Mouse (Mus musculus): Measurements from ENCODE around the gene Atg4c.

Atg4c gene

DNA sequence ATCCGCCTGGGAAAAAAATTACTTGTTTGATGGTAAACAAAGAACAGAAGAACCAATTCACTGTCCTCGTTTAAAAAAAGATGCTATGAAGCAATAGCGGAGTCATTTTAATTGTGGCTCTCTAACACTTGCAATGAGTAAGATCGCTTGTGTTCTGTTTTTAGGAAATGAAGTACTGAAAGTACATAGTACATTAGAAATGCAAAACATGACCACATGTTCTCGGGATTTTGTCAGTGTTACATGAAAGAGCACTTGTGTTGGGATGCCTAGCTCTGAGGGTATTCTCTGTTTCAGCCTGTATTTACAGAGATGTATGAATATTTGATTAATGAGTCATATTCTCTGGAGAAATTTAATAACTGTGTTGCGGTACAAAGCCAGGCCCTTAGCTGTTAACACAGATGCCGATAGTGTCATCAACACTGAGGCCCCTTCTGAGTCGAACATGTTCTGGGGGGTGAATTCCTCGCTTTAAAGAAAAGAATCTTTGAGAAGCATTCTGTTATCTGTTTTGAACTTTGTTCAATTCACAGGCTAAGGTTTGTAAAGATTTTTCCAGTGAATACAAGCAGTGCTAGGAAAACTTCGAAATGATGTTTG is 73.2 kb downstream of the Atg4c start:
- DNase-seq: no peak

DNA sequence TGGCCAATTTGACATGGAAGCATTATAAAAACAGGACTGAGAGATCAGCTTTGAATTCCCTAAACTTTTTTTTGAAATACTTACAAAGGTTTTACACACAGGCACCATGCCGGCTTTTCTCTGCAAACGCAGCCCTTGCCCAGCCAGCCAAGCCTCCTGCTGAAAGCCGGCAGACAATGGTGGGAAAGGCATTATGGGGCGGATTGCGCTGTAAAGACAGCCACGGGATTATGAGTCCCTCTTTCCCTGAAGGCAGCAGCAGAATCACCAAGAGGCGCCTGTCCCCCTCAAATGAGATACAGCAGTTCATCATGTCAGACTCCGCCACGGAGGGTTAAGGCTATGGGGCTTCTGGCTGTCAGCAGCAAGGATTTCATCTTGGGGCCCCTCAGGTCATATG is 79.1 kb downstream of the Atg4c start:
- DNase-seq: no peak

DNA sequence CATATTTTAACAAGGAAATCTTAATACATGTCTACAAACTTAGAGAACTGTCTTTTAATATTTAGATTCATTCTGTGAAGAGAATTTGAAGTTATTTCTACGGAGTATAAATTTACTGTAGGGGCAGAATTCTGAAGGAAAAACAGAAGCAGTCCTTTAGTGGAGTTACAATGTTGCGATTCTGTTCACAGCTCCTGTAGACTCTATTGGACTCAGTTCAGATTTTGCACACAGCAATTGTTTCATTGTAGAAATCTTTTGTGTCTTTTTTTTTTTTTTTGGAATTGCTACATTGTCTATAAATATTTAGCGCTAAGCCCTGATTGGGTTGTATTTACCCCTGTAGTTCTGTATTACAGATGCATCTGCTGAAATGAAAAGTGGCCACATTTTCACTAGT is 79.7 kb downstream of the Atg4c start:
- DNase-seq: no peak

DNA sequence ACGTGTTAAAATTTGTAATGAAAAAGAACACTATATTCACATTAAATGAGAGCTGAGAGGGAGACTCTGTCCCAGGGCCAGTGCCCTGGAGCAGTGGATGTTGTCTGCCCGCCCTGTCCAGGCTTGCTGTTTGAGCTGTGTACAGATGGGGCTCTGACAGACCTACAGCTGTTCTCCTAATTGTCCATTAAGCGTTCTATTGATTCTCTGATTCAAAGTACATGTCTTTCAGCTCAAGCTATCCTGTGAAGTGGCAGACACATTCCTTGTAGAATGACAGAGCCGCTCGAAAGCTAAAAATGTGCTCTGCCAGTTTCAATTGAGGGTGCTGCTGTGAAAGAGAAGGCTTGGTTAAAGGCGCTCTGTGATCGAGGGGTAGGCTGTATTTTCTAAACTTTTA is 80.2 kb downstream of the Atg4c start:
- DNase-seq: no peak

DNA sequence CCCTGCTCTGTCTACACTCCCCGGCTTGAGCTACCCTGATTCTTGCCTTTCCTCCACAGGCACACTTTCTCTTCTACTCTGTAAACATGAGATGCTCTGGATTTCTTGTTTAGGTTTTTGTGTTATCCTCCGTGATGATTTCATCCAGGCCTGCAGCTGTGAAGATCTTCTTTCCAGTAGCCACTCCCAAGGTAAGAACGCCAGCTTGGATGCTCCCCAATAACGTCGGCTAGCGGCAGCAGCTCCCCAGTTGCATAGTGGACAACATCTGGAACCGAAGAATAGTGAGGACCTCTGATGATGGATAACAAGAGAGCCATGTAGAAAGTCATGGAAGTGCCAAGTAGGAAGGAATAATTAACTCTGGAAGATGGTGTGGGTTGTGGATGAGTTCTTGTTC is 85.1 kb downstream of the Atg4c start:
- no peak for DNase-seq

DNA sequence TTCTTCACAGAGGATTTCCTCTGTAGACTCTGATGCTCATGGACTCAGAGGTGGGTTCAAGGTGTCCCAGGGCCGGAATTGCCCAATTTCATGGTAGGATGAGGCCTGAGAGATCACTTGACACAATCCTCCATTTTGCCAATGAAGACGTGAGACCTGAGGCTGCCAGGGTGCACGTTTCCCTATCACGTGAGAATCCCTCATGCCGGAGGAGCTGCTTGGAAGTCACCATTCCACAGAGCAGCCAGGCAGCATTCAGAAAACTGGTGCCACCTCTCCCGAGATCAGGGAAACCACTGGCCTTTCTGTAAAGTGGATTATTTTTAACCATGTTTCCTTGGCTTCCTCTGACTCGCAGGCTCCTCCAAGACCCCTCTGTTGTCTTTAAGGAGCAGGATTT is 88.0 kb downstream of the Atg4c start:
- no peak for DNase-seq

DNA sequence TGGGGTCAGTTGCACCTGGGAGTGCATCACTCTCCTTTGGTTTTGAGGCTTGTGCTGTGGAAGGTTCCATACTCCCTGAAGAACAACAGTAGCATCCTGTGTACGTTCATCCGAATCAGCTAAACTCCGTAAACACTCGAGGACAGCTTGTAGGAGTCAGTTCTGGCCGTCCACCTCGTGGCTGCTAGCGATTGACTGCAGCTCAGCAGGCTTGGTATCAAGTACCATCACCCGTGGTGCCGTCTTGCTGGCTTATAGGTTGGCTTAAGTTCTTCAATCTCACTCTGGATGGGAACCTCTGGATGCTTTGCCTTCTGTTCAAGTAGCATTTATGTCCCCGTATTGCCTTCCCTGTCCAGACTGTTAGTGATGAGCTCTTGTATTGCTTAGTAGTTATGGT is 95.6 kb downstream of the Atg4c start:
- DNase-seq: no peak

DNA sequence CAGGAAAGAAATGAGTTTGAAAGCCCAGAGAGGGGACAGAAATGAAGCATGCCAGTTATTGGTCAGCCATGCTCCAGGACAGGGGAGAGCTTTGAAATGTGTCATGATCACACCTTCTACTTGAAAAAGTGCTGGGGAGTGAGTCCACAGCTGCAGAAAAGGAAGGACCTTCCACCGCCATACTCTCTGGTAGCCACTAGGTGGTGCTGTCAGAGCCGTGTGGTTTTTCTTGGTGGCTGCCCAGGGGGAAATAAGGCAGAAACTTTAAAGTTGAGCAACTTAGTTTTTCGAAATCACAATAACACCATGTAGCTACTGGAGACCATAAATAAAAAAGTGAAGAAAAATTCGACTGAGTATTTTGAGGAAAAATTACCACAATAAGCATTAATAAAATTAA is 104.9 kb downstream of the Atg4c start:
- DNase-seq: no peak

DNA sequence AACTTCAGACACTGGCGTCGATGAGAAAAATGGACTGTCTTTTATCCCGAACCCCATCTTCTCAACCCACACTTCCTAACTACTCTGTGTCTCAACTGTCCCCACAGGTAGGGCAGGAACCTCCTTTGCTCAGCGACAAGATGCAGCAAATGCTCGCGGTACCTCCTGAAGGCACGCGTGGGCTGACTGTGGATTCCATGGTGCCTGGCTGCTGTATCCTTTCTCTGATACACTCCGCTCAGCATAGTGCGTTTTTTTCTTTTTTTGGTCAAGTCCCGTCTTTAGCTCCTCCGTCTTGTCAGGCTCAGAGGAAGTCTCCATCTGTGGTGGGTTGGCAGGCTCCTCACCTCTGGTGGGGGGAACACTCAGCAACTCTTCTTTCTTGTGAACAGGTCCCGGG is 111.1 kb downstream of the Atg4c start:
- no peak for DNase-seq
